Mouse (Mus musculus) layer of hippocampus, adult 9-10 months (tissue): ENCODE results near the gene Lmo7.
A peak's percentile ranks its signal among the peaks of the same experiment; 100 is the strongest.

Experiments used
- DNase-seq: peaks from one replicate; pipeline ENCODE4 v3.0.0; 2022; ENCODE audit warnings: low spot score

Lmo7 gene

DNA sequence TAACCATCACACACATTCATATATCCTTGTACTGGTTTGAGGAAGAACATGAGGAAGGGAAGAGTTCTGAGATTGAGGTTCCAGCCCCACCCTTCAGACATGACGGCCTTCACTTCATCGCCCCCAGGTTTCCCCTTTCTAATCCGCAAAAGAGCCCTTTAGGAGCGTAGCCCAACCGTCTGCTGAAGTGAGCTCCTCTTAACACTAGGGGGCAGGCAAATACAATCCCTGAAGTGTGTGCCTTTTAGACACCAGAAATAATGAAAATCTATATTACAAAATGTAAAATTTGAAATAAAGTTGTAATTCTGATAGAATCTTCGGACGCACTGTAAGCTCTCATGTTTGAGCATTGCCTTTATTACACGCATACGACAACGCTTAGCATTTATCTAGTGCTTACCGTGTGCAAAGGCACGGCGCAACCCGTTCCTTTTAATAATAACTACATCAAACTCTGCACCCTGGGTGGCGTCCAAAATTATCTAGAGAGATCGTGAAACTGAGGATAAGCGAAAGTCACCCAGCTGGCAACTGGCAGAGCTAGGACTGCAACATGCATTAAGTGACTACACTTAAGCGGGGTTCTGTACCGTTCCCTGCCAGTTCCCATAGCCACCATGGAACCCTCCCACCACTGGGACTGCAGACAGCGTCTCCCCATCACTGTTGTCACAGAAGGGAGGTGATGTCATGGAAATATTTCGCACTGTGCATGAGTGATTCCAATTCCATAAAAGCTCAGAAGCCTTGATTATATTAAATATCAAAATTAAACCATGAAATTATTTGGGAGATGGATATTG lies 217.2 kb downstream of the Lmo7 start:
- peak; percentile 37 for DNase-seq

DNA sequence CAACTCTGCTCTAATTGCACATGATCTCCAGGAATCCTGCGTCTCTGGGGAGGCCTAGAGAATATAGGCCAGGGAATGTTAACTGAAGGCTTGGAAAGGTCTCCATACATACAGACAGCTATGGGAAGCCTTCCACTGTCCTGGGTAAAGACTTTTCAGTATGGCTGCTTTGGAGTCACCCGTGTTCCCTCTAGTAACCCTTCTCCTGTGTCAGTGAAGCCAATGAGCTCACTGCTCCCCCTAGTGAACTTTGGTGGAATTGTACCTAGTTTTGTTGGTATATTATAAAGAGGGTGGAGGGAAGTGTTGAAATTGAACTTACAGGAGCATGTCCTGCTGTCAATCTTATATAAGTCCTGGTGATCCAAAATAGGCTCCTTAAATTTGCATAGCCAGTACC lies 219.4 kb downstream of the Lmo7 start:
- no peak for DNase-seq

DNA sequence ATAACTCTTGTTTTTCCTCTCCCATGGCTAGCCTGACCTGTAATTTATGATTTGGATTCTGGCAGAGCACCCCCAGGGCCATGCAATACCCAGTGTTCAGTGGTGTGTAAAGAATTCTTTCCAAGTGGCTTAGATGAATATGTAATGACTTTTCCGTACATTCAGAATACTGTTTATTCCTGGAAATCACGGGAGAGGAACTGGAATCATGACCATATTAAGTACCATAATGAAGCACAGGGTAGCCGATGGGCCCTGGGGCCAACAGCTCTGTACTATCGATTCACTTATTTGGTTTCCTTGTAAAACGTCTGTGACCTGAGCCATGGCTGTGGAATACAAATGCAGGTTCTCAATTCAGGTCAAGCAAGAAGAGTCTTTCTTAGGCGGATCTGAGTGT lies 221.3 kb downstream of the Lmo7 start:
- DNase-seq, result no peak

DNA sequence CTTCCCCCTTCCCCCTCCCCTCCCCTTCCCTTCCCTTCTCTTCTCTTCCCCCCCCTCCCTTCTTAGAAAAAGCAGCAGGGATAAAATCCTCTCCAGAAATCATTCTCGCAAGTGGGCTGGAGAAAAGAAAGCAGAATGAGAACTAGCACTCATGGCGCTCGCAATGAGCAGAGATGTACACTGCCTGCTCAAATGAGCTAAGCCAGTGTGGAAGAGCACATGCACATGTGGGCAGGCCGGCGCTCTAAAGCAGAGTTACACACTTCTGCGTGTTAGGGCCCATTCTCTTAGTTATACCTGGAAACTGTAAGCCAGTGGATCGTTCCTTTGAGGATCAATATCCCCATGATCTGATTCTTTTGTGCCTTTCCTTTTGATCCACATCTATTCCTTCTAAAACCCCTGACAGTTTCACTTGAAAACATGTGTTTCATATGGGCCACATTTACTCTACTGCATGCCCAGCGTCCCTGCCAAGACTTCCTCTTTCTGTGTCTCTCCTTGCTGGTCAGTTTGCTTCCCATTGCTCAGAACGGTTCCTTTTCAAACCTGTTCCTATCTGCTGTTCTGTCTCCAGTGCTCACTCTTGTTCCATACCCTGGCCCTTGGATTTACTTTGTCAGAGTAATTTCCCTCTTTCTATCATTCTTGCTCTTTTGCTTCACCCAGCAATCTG lies 224.2 kb downstream of the Lmo7 start:
- no peak for DNase-seq

DNA sequence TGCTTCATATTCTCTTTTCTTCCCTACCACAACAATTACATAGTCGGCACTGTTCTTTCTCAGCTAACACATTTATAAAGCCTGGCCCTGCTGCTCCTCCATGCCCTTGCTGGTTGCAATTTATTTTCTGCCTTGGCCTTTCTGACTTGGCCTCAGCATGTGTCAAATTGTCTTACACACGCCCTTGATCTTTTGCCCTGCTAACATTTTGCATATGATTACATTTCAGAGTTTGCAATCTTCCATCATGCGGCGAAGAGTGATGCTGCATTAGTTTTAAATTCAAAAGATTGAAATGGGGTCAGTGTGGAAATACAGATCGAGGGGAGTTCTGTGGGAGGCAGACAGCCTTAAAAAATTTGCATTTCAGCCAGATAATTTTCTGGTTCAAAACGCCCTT lies 234.6 kb downstream of the Lmo7 start:
- DNase-seq, result no peak

DNA sequence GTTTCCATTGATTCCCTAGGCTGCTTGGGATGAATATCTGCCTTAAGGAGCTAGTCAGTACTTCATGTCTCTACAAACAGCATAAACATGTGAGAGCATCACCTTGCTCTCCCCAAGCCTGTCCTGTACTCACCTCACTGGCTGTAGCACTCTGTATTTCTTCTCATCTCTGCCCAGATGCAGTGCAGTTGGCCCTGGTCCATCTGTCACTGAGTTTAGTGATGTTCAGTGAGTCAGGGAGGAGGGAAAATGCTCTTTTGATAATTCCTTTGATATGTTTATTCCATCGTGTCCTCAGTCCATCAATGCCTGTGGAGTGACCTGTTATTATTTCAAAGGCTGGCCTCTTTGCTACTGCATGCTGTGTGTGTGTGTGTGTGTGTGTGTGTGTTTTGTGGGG lies 235.2 kb downstream of the Lmo7 start:
- DNase-seq, result no peak

DNA sequence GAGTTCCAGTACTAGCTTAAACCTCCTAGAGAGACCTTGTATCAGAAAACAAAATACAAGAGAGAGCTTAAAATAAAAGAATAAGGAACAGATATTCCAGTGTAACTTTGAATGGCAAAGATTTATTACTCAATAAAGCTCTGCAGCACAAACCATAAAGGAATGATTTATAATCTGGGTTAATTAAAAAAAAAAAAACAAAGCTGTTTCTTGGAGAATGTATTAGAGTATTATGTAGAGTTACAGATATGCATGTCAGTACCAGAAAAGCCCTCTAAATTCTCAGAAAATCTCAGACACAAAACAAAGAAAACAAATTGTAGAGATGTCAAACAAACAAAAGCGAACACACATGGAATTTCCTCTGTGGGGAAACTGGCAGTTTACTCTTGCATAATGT lies 243.0 kb downstream of the Lmo7 start:
- no peak for DNase-seq

DNA sequence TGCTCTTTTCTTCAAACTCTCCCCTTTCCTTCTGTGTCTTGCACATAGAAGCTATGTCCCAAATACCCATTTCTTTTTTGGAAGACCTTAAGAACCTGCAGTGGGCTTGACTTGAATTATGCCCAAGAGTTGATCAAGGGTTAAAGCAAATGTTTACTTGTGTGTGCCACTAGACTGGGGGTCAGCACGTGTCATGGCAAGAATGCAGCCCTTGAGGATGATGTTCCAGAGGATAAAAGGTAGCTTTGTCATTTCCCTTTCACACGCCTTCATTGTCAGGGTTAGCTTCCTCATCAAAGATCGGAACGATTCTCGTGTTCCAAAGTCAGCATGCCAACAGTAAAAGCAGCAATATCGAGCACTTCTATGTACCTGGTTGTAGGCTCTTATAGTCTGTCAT lies 243.4 kb downstream of the Lmo7 start:
- no peak for DNase-seq

DNA sequence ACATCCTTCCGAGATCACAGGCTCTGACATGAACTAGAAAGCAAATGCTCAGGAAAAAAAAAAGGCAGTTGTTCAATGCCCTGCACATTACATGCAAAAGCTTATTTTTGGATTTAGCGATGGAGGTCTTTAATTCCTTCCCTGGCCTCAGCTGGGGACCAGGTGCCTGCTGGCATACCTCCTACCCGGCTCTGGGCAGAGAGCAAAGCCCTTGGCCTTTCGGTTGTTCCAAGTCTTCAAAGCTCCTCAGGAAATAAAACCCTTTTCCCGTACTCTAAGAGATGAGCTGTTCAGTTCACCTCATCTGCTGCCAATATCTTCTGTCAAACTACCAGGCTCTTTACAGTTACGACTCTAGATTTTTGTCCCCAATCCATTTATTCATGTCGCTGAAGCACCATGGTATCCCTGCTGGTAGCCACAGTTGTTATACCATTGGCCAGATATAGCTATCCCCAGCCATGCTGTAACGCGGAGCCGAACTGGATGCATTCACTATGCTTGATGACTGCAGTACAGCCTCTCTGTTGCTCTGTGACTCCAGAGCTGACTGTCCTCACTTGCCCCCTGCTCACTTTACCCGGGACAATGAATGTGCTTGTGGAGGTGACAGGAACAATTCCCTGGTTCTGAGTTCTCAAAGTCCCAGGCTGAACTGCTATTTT lies 246.4 kb downstream of the Lmo7 start:
- DNase-seq, result no peak
